Mouse (Mus musculus) heart, embryonic 11.5 days (tissue): ENCODE measurements around the gene Lce1i. TPM values are rescaled to one million over a fixed set of nuclear protein-coding genes. Genes with fewer than 3 reads are reported as not detected.

Source experiments
- ATAC-seq: fragments of 200-750 bp; cut with Nextera tagmentation; replicated peaks from 2 replicates; pipeline ENCODE4 v1.8.0; 2017; ENCODE audit warnings: moderate library complexity; ENCODE audit not compliant: insufficient number of reproducible peaks, low FRiP score, low TSS enrichment
- H3K27ac ChIP-seq: fragments of 300-500 bp; sonication (generic); 2 replicates; pipeline ENCODE4 v1.5.1; 2014; ENCODE audit warnings: mild to moderate bottlenecking, low read depth, low read length
- H3K27me3 ChIP-seq: fragments of 300-500 bp; sonication (generic); 2 replicates; pipeline ENCODE4 v1.6.1; 2014; ENCODE audit warnings: mild to moderate bottlenecking, low read length, mixed read lengths; ENCODE audit not compliant: control insufficient read depth, insufficient read depth
- H3K36me3 ChIP-seq: fragments of 300-500 bp; sonication (generic); 2 replicates; pipeline ENCODE4 v1.6.1; 2014; ENCODE audit warnings: mild to moderate bottlenecking, low read length, moderate library complexity, mixed read lengths; ENCODE audit not compliant: control insufficient read depth, insufficient read depth
- H3K4me1 ChIP-seq: fragments of 300-500 bp; sonication (generic); 2 replicates; pipeline ENCODE4 v1.6.1; 2014; ENCODE audit warnings: low read length; ENCODE audit not compliant: control insufficient read depth, insufficient read depth
- H3K4me2 ChIP-seq: fragments of 300-500 bp; sonication (generic); 2 replicates; pipeline ENCODE4 v1.6.1; 2014; ENCODE audit warnings: mild to moderate bottlenecking, moderate library complexity
- H3K4me3 ChIP-seq: fragments of 300-500 bp; sonication (generic); 2 replicates; pipeline ENCODE4 v1.5.1; 2014; ENCODE audit warnings: low read depth, low read length
- H3K9ac ChIP-seq: fragments of 300-500 bp; sonication (generic); 2 replicates; pipeline ENCODE4 v1.6.1; 2014; ENCODE audit warnings: mild to moderate bottlenecking, low read depth, low read length, moderate library complexity
- H3K9me3 ChIP-seq: fragments of 300-500 bp; sonication (generic); replicated peaks from 2 replicates; pipeline ENCODE4 v1.6.1; 2016; ENCODE audit warnings: low read length; ENCODE audit not compliant: control insufficient read depth
- WGBS: fragments of 180-500 bp; shearing (Covaris S2); extraction: QIAGEN DNeasy Blood & Tissue Kit; methylation state at CpG from one replicate; pipeline ENCODE4 v1.1.7; 2014; ENCODE audit not compliant: insufficient replicate concordance; 5-methylcytosine and 5-hydroxymethylcytosine counted together
- polyA plus RNA-seq: library from polyadenylated mRNA; unstranded; fragments of >200 nt; fragmentation: Nextera tagmentation; extraction: Ambion mirVana; gene quantifications from 2 replicates; pipeline ENCODE4 v1.2.1, GENCODE M21; 2014

Gene Lce1i
- polyA plus RNA-seq, 1 experiment from 2014 or later = not detected

DNA sequence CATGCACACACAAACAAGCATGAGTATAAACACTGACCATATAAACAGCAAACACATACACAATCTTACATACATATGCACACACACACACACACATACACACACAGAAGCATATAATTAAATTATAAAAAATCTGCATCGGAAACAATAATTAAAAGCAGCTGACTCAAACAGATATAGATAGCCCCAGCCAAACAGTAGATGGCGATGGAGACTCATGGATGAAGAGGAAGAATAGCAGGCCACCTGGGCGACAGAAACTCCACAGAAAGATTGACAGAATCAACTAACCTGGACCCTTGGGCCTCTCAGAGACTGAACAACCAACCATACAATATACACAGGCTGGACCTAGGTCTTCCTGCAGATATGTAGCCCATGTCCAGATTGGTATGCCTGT lies 25.5 kb downstream of the Lce1i start:
- H3K9ac ChIP-seq = no peak overlapping the region
- no peak overlapping the region for H3K27ac ChIP-seq
- WGBS = 33% methylated on average over 3 of the region's 3 CpGs
- no peaks in the 10 kb centered on the region for H3K36me3 ChIP-seq
- no peaks in the 10 kb centered on the region for H3K27me3 ChIP-seq
- no peak overlapping the region for H3K4me3 ChIP-seq
- no peak for ATAC-seq
- H3K9me3 ChIP-seq = no peaks in the 10 kb centered on the region
- H3K4me1 ChIP-seq = no peaks in the 10 kb centered on the region
- H3K4me2 ChIP-seq = no peak overlapping the region

DNA sequence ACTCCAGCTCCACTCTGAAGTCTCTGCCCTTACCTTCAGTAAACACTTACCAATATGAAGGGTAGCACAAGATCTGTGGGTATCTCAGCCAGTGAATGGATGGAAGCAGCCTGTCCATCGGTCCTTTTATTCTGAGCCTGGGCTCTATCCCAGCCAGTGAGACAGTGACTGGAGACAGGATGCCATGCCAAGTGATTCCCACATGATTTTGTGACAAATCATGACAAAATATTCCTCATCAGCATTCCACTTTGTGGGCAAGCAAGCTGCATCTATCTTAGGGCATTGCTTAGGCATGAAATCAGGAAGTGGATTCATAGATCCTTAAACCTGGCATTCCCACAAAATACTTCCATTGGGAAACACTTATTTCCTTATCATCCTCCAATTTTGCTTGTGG lies 26.5 kb downstream of the Lce1i start, which contains the start of gene Lce1g:
TSS of gene Lce1g (minus strand) at position 101 of the 400 bp plus-strand sequence.
- H3K4me2 ChIP-seq = no peak within 1 kb of the TSS
- 75% methylated on average over 1 of the region's 1 CpGs for WGBS
- ATAC-seq = no peak
- H3K4me3 ChIP-seq = no peak within 1 kb of the TSS
- H3K4me1 ChIP-seq = no peaks in the 10 kb centered on the region
- H3K27me3 ChIP-seq = no peaks in the 10 kb centered on the region
- H3K9ac ChIP-seq = no peak within 1 kb of the TSS
- H3K36me3 ChIP-seq = no peaks in the 10 kb centered on the region
- no peaks in the 10 kb centered on the region for H3K9me3 ChIP-seq
- H3K27ac ChIP-seq = no peak within 1 kb of the TSS

DNA sequence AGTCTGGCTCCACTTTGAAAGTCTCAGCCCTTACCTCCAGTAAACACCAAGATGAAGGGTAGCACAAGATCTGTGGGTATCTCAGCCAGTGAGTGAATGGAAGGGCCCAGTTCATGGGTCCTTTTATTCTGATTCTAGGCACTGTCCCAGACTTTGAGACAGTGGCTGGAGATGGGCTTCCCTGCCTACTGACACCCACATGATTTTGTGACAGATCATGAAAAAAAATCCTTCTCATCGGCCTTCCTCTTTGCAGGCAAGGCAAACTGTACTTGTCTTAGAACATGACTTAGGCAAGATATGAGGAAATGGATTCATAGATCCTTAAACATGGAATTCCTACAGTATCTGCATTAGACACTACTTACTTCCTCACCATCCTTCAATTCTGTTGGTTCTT lies 39.7 kb downstream of the Lce1i start, which contains the start of gene Gm38119:
TSS of gene Gm38119 (minus strand) at position 101 of the 400 bp plus-strand sequence.
- Histone ChIP-seq H3K36me3 (no peaks in the 10 kb centered on the region), H3K4me2 (no peak within 1 kb of the TSS), H3K9ac (no peak within 1 kb of the TSS), H3K27me3 (no peaks in the 10 kb centered on the region), H3K9me3 (no peaks in the 10 kb centered on the region), H3K27ac (no peak within 1 kb of the TSS), H3K4me1 (no peaks in the 10 kb centered on the region), H3K4me3 (no peak within 1 kb of the TSS)
- WGBS = 52% methylated on average over 1 of the region's 1 CpGs
- ATAC-seq = no peak

Other genes with a start within 250 kb of the Lce1i start
- not detected in 2 replicates for gene 2310046K23Rik, start 244.4 kb downstream of the Lce1i start, polyA plus RNA-seq
- gene Ivl, start 205.2 kb downstream of the Lce1i start, polyA plus RNA-seq = not detected in 2 replicates
- not detected in 2 replicates for gene Smcp, start 189.9 kb downstream of the Lce1i start, polyA plus RNA-seq
- gene 2210017I01Rik, start 171.4 kb downstream of the Lce1i start, polyA plus RNA-seq = not detected in 2 replicates
- gene Lce6a, start 157.2 kb downstream of the Lce1i start, polyA plus RNA-seq = not detected in 2 replicates
- gene Lce1a1, start 130.6 kb downstream of the Lce1i start, polyA plus RNA-seq = not detected in 2 replicates
- gene Lce1b, start 122.0 kb downstream of the Lce1i start, polyA plus RNA-seq = not detected in 2 replicates
- not detected in 2 replicates for gene Lce1a2, start 108.6 kb downstream of the Lce1i start, polyA plus RNA-seq
- not detected in 2 replicates for gene Lce1c, start 99.7 kb downstream of the Lce1i start, polyA plus RNA-seq
- gene Lce1d, start 91.7 kb downstream of the Lce1i start, polyA plus RNA-seq = not detected in 2 replicates
- gene Lce1e, start 69.8 kb downstream of the Lce1i start, polyA plus RNA-seq = not detected in 2 replicates
- gene Lce1f, start 58.5 kb downstream of the Lce1i start, polyA plus RNA-seq = not detected in 2 replicates
- gene Gm38119, start 39.8 kb downstream of the Lce1i start, polyA plus RNA-seq = not detected in 2 replicates
- gene Lce1g, start 26.6 kb downstream of the Lce1i start, polyA plus RNA-seq = not detected in 2 replicates
- not detected in 2 replicates for gene Lce1h, start 13.8 kb downstream of the Lce1i start, polyA plus RNA-seq
- not detected in 2 replicates for gene Lce1j, start 11.6 kb upstream of the Lce1i start, polyA plus RNA-seq
- gene Lce1k, start 29.0 kb upstream of the Lce1i start, polyA plus RNA-seq = not detected in 2 replicates
- not detected in 2 replicates for gene Kprp, start 48.3 kb upstream of the Lce1i start, polyA plus RNA-seq
- not detected in 2 replicates for gene Lce1l, start 72.4 kb upstream of the Lce1i start, polyA plus RNA-seq
- gene 2310050C09Rik, start 91.3 kb upstream of the Lce1i start, polyA plus RNA-seq = not detected in 2 replicates
- gene Lce3a, start 147.3 kb upstream of the Lce1i start, polyA plus RNA-seq = not detected in 2 replicates
- gene Lce3b, start 154.1 kb upstream of the Lce1i start, polyA plus RNA-seq = not detected in 2 replicates
- not detected in 2 replicates for gene Lce3c, start 165.6 kb upstream of the Lce1i start, polyA plus RNA-seq
- not detected in 2 replicates for gene Lce3d, start 178.5 kb upstream of the Lce1i start, polyA plus RNA-seq
- not detected in 2 replicates for gene Lce3e, start 188.2 kb upstream of the Lce1i start, polyA plus RNA-seq
- not detected in 2 replicates for gene Lce3f, start 213.3 kb upstream of the Lce1i start, polyA plus RNA-seq
- 0.26 and 0.55 TPM in 2 replicates for gene Crct1, start 236.8 kb upstream of the Lce1i start, polyA plus RNA-seq
- gene Lce1m, start 240.2 kb upstream of the Lce1i start, polyA plus RNA-seq = not detected in 2 replicates